Mouse (Mus musculus) leukemia stem cell, adult 10-12 weeks (primary cell): Measurements from ENCODE around the gene Il9. TPM values are rescaled to one million over a fixed set of nuclear protein-coding genes. Genes with fewer than 3 reads are reported as not detected.

Source experiments
- polyA plus RNA-seq: library from polyadenylated mRNA; stranded (reverse); fragments of >175 nt; gene quantifications from 2 replicates; pipeline ENCODE4 v1.2.3, GENCODE M21; 2012; ENCODE audit warnings: low replicate concordance

Gene Il9
- not detected in 2 replicates for polyA plus RNA-seq

GRCm38 (mm10) chr13:56482146-56482545 is at the start of gene Il9:
TSS of gene Il9 (minus strand) at chr13:56482246.

GRCm38 (mm10) chr13:56522081-56522820 is 40.2 kb upstream of the Il9 start, which contains the start of gene Fbxl21:
TSS of gene Fbxl21 (plus strand) at chr13:56522472.

GRCm38 (mm10) chr13:56438211-56439075 is 43.6 kb downstream of the Il9 start, which contains the start of gene Slc25a48:
TSS of gene Slc25a48 (plus strand) at chr13:56438355.

Other genes starting within 250 kb of the Il9 start
- not detected in 2 replicates for gene Neurog1, start 230.1 kb downstream of the Il9 start, polyA plus RNA-seq
- 0.16 TPM in 1 of 2 replicates, not detected in the other for gene Cxcl14, start 185.7 kb downstream of the Il9 start, polyA plus RNA-seq
- not detected in 2 replicates for gene Gm3045, start 55.7 kb downstream of the Il9 start, polyA plus RNA-seq
- not detected in 2 replicates for gene Slc25a48, start 43.9 kb downstream of the Il9 start, polyA plus RNA-seq
- gene Fbxl21, start 40.2 kb upstream of the Il9 start, polyA plus RNA-seq, result not detected in 2 replicates
- not detected in 2 replicates for gene Lect2, start 66.3 kb upstream of the Il9 start, polyA plus RNA-seq
- gene Tgfbi, start 127.3 kb upstream of the Il9 start, polyA plus RNA-seq, result 38.2 and 42.9 TPM in 2 replicates
- 2.2 and 5.9 TPM in 2 replicates for gene Smad5, start 220.8 kb upstream of the Il9 start, polyA plus RNA-seq